Mouse (Mus musculus) kidney, adult 2 months (tissue): ENCODE data around the gene Nes.

ENCODE experiments used
- CTCF ChIP-seq: fragments of 200-500 bp; conservative IDR thresholded peaks from 2 replicates; pipeline ENCODE4 v1.5.1; 2011; ENCODE audit warnings: low read depth, mild to moderate bottlenecking, control low read depth, low read length, moderate library complexity, mixed read lengths; ENCODE audit not compliant: insufficient read depth, insufficient read length
- POLR2A ChIP-seq: fragments of 200-500 bp; IDR thresholded peaks from one replicate; pipeline ENCODE4 v1.6.1; 2011; ENCODE audit warnings: low read depth, low read length, control low read depth

DNA sequence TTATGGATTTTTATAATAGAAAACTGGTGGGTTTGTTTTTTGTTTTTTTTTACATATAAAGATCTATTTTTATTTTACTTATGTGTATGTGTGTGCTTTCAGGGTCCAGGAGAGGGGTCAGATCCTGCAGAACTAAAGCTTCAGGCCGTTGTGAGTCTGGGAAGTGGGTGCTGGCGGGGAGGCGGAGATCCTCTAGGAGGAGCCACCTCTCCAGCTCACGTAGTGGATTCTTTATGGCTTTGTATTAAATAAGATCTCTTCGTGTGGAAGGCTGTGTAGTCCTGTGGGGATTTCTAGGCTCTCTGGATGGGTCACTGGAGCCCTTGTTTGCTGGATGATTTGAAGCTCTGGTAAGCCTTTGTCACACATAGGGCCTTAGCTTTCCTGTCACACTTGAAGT, 30.3 kb upstream of the Nes start:
- no peak for TF ChIP-seq POLR2A
- no peak for TF ChIP-seq CTCF
